Mouse (Mus musculus) erythroblast, embryonic 14.5 days (primary cell): ENCODE measurements around the gene Minos1.

Experiments
- GATA1 ChIP-seq: IDR thresholded peaks from 2 replicates; pipeline ENCODE4 v1.6.1; 2012; ENCODE audit warnings: low read length, inconsistent platforms, mixed read lengths
- TAL1 ChIP-seq: IDR thresholded peaks from 3 replicates; pipeline ENCODE4 v1.6.1; 2012; ENCODE audit warnings: low read length, inconsistent platforms, mixed read lengths

- TF ChIP-seq GATA1, result no peak
- TF ChIP-seq TAL1, result no peak
Observed at GRCm38 (mm10) chr4:139140267-139140666, 9.4 kb upstream of the Minos1 start.
